Mouse (Mus musculus) kidney, embryonic 14.5 days (tissue): Measurements from ENCODE around the gene Olfr1359. TPM values are rescaled to one million over a fixed set of nuclear protein-coding genes. Genes with fewer than 3 reads are reported as not detected.
"Not testable (repeated sequence)": the region's sequence is repeated elsewhere in the genome, so short reads cannot be mapped to it uniquely, and the experiment has no call there.

Experiments
- ATAC-seq: fragments of 200-750 bp; cut with Nextera tagmentation; 2 replicates; pipeline ENCODE4 v1.8.0; 2017; ENCODE audit warnings: moderate number of reproducible peaks, mild to moderate bottlenecking, moderate TSS enrichment, moderate library complexity; ENCODE audit not compliant: low FRiP score, low TSS enrichment
- H3K27ac ChIP-seq: fragments of 300-500 bp; sonication (generic); 2 replicates; pipeline ENCODE4 v1.5.1; 2014; ENCODE audit warnings: low read depth, mild to moderate bottlenecking, low read length, moderate library complexity, mixed read lengths
- H3K27me3 ChIP-seq: fragments of 300-500 bp; sonication (generic); 2 replicates; pipeline ENCODE4 v1.6.1; 2014; ENCODE audit warnings: mild to moderate bottlenecking, low read length; ENCODE audit not compliant: control insufficient read depth, insufficient read depth
- H3K36me3 ChIP-seq: fragments of 300-500 bp; sonication (generic); 2 replicates; pipeline ENCODE4 v1.6.1; 2014; ENCODE audit warnings: low read length, mixed read lengths; ENCODE audit not compliant: control insufficient read depth, insufficient read depth
- H3K4me1 ChIP-seq: fragments of 300-500 bp; sonication (generic); 2 replicates; pipeline ENCODE4 v1.6.1; 2014; ENCODE audit warnings: low read length, mixed read lengths; ENCODE audit not compliant: control insufficient read depth, insufficient read depth
- H3K4me2 ChIP-seq: fragments of 300-500 bp; sonication (generic); replicated peaks from 2 replicates; pipeline ENCODE4 v1.6.1; 2014; ENCODE audit warnings: low read depth, mild to moderate bottlenecking, low read length
- H3K4me3 ChIP-seq: fragments of 300-500 bp; sonication (generic); 2 replicates; pipeline ENCODE4 v1.5.1; 2014; ENCODE audit warnings: mild to moderate bottlenecking, low read length
- H3K9ac ChIP-seq: fragments of 300-500 bp; sonication (generic); 2 replicates; pipeline ENCODE4 v1.6.1; 2014; ENCODE audit warnings: low read depth, mild to moderate bottlenecking, low read length, moderate library complexity
- H3K9me3 ChIP-seq: fragments of 300-500 bp; sonication (generic); 2 replicates; pipeline ENCODE4 v1.6.1; 2016; ENCODE audit warnings: low read length; ENCODE audit not compliant: control insufficient read depth
- WGBS: fragments of 180-500 bp; shearing (Covaris S2); extraction: QIAGEN DNeasy Blood & Tissue Kit; methylation state at CpG from one replicate; pipeline ENCODE4 v1.1.7; 2014; 5-methylcytosine and 5-hydroxymethylcytosine counted together
- polyA plus RNA-seq: library from polyadenylated mRNA; unstranded; fragments of >200 nt; fragmentation: Nextera tagmentation; extraction: Ambion mirVana; gene quantifications from 2 replicates; pipeline ENCODE4 v1.2.1, GENCODE M21; 2014

Olfr1359 gene
- polyA plus RNA-seq, 1 experiment from 2014 or later: not detected

DNA sequence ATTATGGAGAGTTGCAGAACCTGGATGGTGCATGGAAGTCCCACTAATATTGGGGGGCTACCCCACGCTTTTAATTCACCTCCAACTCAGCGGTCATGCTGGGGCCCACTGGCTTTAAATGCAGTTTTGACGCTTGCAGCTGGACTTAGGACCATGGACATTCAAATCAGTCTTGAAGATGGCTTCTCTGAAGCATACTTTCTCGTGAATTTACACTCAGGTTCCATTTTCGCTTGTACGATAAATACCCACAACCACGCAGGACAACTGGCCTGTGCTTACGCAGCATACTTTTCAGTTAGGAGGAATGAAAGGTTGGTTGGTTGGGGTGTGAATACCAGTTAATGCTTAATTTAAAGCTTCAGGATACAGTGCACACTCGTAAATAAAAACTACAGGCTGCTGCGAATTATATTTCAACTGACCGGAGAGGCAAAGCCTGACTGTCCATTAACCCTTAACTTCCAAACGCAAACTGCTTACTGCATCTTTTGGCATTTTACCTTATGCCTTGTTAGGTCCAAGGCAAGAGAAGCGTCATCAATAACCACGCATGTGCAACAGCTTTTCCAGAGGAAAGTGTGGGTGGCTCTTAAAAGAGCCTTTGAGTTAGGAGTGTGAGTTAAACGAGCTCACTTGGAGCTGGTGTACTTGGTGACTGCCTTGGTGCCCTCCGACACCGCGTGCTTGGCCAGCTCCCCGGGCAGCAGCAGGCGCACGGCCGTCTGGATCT is 17.4 kb downstream of the Olfr1359 start:
- Histone ChIP-seq H3K9ac (peak overlapping the region; percentile 65), H3K4me1 (peaks cover 5% of the 10 kb centered on the region; the same call in 1 of the 2 replicates), H3K27ac (peak overlapping the region; percentile 88), H3K4me3 (peak overlapping the region; percentile 36), H3K9me3 (no peaks in the 10 kb centered on the region), H3K36me3 (no peaks in the 10 kb centered on the region), H3K27me3 (no peaks in the 10 kb centered on the region), H3K4me2 (peak overlapping the region; percentile 56)
- ATAC-seq: no peak
- WGBS: 1% methylated on average over 19 of the region's 22 CpGs

GRCm38 (mm10) chr13:21715864-21716539 is 18.1 kb downstream of the Olfr1359 start, which contains the start of the genes Hist1h2bl and Hist1h2ai:
TSS of gene Hist1h2bl (minus strand) at chr13:21716143.
TSS of gene Hist1h2ai (plus strand) at chr13:21716422.
- 1% methylated on average over 24 of the region's 50 CpGs for WGBS
- peak within 1 kb of the TSS; percentile 81 for H3K9ac ChIP-seq
- not testable (repeated sequence) for H3K9me3 ChIP-seq, H3K36me3 ChIP-seq, H3K27me3 ChIP-seq
- H3K4me1 ChIP-seq: peaks cover 12% of the 10 kb centered on the region; the same call in 1 of the 2 replicates
- H3K4me2 ChIP-seq: peak within 1 kb of the TSS; percentile 76
- H3K27ac ChIP-seq: peak within 1 kb of the TSS; percentile 99
- ATAC-seq: peak; percentile 94
- peak within 1 kb of the TSS; percentile 47 for H3K4me3 ChIP-seq

DNA sequence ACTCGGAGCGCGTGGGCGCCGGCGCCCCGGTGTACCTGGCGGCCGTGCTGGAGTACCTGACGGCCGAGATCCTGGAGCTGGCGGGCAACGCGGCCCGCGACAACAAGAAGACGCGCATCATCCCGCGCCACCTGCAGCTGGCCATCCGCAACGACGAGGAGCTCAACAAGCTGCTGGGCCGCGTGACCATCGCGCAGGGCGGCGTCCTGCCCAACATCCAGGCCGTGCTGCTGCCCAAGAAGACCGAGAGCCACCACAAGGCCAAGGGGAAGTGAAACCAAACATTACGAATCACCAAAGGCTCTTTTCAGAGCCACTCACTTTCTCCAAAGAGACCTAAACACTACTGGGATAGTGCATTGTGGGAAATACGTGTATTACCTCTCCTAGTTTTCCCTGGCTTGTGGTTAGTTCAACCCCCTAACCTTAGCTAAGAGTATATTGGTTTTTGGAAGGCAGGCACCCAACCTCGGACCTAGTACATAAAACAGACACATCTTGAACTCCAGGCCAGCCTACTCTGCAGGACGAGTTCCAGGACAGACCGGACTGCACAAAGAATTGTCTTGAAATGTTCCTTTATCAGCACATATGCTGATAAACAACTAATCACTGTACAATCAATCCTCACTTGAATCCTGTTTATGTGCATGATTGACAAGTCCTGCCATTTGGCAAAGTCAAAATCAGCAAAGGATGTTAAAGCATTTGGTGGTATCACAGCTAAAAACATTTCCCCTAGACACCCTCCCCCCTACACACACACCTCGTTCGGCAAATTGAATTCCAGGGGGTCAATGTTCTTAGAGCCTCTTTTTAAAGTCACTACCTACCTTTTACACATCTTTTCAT is 18.9 kb downstream of the Olfr1359 start:
- not testable (repeated sequence) for H3K36me3 ChIP-seq, H3K27me3 ChIP-seq, ATAC-seq, H3K9me3 ChIP-seq
- Histone ChIP-seq H3K9ac (peak overlapping the region; percentile 81), H3K27ac (peak overlapping the region; percentile 99), H3K4me3 (peak overlapping the region; percentile 47), H3K4me1 (peaks cover 13% of the 10 kb centered on the region; the same call in 1 of the 2 replicates), H3K4me2 (peak overlapping the region; percentile 76)
- under 1% methylated on average over 9 of the region's 38 CpGs for WGBS

GRCm38 (mm10) chr13:21717397-21718357 is 19.8 kb downstream of the Olfr1359 start, which contains the start of gene Hist1h3h:
TSS of gene Hist1h3h (plus strand) at chr13:21717659.
- not testable (repeated sequence) for H3K9me3 ChIP-seq, H3K27me3 ChIP-seq, H3K36me3 ChIP-seq
- peaks cover 13% of the 10 kb centered on the region; the same call in 1 of the 2 replicates for H3K4me1 ChIP-seq
- H3K27ac ChIP-seq: peak within 1 kb of the TSS; percentile 99
- peak within 1 kb of the TSS; percentile 76 for H3K4me2 ChIP-seq
- peak within 1 kb of the TSS; percentile 82 for H3K9ac ChIP-seq
- ATAC-seq: peak; percentile 51
- peak within 1 kb of the TSS; percentile 52 for H3K4me3 ChIP-seq
- 1% methylated on average over 24 of the region's 56 CpGs for WGBS

DNA sequence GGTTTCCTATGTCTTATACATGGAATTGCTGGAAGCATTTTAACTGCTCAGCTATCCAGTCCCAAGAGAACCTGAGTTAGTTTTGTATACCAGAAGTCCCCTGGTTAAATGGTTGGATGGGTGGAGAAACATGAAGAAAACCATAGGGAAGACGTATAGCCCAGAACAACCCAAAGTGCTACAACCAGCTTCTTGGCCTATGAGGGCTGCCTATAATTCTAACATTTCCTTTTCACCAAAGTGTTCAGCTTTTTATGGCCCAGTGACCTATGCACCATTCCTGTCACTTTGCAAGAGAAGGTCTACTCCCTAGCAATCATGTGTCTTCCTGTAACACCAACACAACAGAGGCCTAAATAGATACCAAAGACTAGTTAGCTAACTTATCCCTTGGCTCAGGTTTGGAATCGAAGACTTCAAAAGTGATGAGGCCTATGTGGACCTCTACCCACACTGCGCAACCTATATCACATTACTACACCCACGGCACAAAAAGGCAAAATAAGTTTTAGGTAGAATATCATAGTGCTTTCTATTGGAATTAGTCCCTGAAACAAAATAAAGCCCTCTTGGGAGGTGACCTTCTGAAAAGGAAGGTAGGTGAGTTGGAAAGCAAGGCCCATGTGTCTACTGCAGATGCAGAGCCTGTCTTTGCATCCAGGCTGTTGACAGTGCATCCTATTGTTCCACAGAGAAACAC is 20.6 kb downstream of the Olfr1359 start:
- H3K36me3 ChIP-seq: no peaks in the 10 kb centered on the region
- WGBS: 53% methylated on average over 4 of the region's 4 CpGs
- peak overlapping the region; percentile 52 for H3K4me3 ChIP-seq
- peak overlapping the region; percentile 73 for H3K4me2 ChIP-seq
- H3K9me3 ChIP-seq: no peaks in the 10 kb centered on the region
- H3K27me3 ChIP-seq: no peaks in the 10 kb centered on the region
- peak overlapping the region; percentile 95 for H3K27ac ChIP-seq
- peak overlapping the region; percentile 82 for H3K9ac ChIP-seq
- no peak for ATAC-seq
- H3K4me1 ChIP-seq: peaks cover 13% of the 10 kb centered on the region; the same call in 1 of the 2 replicates

- WGBS: 3% methylated on average over 15 of the region's 44 CpGs
Observed at GRCm38 (mm10) chr13:21721107-21721756, 23.3 kb downstream of the Olfr1359 start.

GRCm38 (mm10) chr13:21721757-21722372 is 24.0 kb downstream of the Olfr1359 start, which contains the start of gene Hist1h2bm:
TSS of gene Hist1h2bm (plus strand) at chr13:21722044.
- H3K27me3 ChIP-seq, H3K36me3 ChIP-seq, H3K9me3 ChIP-seq: not testable (repeated sequence)
- Histone ChIP-seq H3K27ac (peak within 1 kb of the TSS; percentile 97), H3K4me1 (peaks cover 13% of the 10 kb centered on the region; the same call in 1 of the 2 replicates), H3K4me2 (peak within 1 kb of the TSS; percentile 56), H3K4me3 (peak within 1 kb of the TSS; percentile 36; the same call in 1 of the 2 replicates), H3K9ac (peak within 1 kb of the TSS; percentile 66)
- ATAC-seq: peak; percentile 98
- under 1% methylated on average over 37 of the region's 37 CpGs for WGBS

More at GRCm38 (mm10) chr13:21721107-21721756, 23.3 kb downstream of the Olfr1359 start:
- Histone ChIP-seq H3K4me3 (peak overlapping the region; percentile 36; the same call in 1 of the 2 replicates), H3K4me1 (peaks cover 13% of the 10 kb centered on the region; the same call in 1 of the 2 replicates), H3K9ac (peak overlapping the region; percentile 66), H3K27ac (peak overlapping the region; percentile 97), H3K4me2 (peak overlapping the region; percentile 56)
- peak; percentile 20 for ATAC-seq
- H3K27me3 ChIP-seq, H3K9me3 ChIP-seq, H3K36me3 ChIP-seq: not testable (repeated sequence)
